Mouse (Mus musculus) testis, adult 2 months (tissue): ENCODE measurements around the gene Fads3.

Experiments used
- CTCF ChIP-seq: fragments of 200-500 bp; IDR thresholded peaks from 2 replicates; pipeline ENCODE4 v1.5.1; 2012; ENCODE audit warnings: low read depth, mild to moderate bottlenecking, inconsistent platforms, low read length, moderate library complexity; ENCODE audit not compliant: control insufficient read depth, insufficient read depth, insufficient replicate concordance
- POLR2A ChIP-seq: fragments of 200-500 bp; IDR thresholded peaks from 2 replicates; pipeline ENCODE4 v1.6.1; 2012; ENCODE audit warnings: low read depth, mild to moderate bottlenecking, inconsistent platforms, low read length, moderate library complexity; ENCODE audit not compliant: control insufficient read depth

DNA sequence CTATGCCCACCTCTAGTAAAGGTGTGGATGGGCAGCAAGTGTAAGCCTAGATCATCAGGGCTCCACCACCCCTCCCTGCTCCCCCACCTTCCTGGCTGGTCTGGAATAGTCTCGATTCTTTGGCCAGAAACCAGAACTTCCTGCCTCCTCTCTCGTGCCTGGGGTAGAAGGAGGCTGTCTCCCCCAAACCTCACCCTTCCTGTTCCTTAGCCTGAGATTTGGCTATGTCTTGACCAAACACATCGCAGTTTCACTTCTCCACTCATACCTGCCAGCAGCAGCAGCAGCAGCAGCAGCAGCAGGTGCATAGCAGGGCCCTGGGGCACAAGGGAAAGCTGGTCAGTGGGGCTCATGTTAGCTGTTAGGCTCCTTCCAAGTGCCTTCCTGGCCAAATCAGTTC is 5.6 kb downstream of the Fads3 start:
- TF ChIP-seq CTCF (no peak), POLR2A (no peak)
